Mouse (Mus musculus) liver, postnatal 0 days (tissue): ENCODE results near the gene Prtn3.

Experiments
- CTCF ChIP-seq: sonication (generic); IDR thresholded peaks from 2 replicates; pipeline ENCODE4 v1.5.1; 2016; ENCODE audit warnings: antibody characterized with exemption, low read depth
- EP300 ChIP-seq: IDR thresholded peaks from 2 replicates; pipeline ENCODE4 v1.6.1; 2016; ENCODE audit warnings: antibody characterized with exemption, low read depth, mild to moderate bottlenecking

GRCm38 (mm10) chr10:79886054-79886453 lies 11.8 kb downstream of the Prtn3 start, which contains the start of gene Elane:
- TF ChIP-seq CTCF (no peak), EP300 (no peak)
